Mouse (Mus musculus) lung, postnatal 10 days (tissue): ENCODE measurements at regions not wholly inside any gene's neighbourhood (a gene's known extent, or its start where the extent isn't known, plus 50 kb on each side); places are given as distances from the start of the nearest gene placed in this dataset.
A peak's percentile ranks its signal among the peaks of the same experiment; 100 is the strongest.

Experiments
- DNase-seq: peaks from one replicate; pipeline ENCODE4 v3.0.0; 2021

DNA sequence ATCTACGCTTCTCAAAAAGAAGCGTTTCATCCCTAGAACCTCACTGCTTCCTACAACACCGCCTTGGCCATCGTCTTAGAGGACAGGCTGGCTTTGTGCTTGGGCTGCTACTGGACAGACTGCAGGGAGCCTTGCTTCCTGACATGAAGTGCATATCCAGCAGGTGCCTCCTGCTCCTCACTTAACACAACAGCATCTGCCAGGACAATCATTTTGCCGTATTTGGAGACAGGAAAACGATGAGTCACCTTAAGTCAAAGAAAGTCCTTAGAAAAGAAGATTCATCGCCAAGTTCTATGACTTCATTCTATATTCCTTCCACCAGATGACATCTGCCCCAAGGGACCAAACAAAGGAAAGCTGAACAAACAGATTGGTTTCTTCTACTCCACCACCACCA, 98.5 kb upstream of the Sgk1 start:
- DNase-seq, result no peak

DNA sequence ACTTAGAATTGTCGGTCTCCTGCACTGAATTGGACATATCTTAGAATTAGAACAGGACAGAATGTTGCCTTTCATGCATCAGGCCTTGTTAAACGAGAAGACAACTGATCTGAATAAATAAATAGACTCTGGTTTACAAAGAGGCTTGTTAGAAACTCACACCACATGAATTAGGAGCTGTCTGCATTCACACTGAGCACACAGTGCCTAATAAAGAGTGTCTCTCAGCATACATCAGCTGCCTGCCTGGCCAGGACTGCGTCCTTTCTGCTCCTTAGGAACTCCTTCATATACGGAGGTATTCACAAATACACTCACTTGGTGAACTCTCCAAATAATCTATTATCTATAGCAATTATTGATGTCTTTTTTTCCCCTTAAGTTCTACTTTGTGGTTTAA, 96.9 kb upstream of the Sgk1 start:
- no peak for DNase-seq

DNA sequence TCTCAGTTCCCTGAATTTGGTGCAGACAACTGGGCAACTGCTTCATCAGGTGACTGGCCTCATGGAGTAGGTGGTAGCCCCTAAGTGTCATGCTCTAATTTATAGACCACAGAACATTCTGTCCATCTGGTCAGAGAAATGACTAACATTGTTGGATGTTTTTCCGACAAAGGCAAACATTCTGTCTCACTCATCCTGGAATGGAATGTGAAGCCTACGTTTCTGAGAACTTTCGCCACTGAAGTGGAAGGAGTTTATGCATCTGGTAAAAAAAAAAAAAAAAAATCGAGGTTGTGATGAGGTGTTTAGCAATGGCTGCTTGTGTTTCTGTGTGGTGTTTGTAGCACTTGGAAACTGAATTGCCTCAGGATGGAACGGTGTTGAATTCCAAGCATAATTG, 96.2 kb upstream of the Sgk1 start:
- no peak for DNase-seq

DNA sequence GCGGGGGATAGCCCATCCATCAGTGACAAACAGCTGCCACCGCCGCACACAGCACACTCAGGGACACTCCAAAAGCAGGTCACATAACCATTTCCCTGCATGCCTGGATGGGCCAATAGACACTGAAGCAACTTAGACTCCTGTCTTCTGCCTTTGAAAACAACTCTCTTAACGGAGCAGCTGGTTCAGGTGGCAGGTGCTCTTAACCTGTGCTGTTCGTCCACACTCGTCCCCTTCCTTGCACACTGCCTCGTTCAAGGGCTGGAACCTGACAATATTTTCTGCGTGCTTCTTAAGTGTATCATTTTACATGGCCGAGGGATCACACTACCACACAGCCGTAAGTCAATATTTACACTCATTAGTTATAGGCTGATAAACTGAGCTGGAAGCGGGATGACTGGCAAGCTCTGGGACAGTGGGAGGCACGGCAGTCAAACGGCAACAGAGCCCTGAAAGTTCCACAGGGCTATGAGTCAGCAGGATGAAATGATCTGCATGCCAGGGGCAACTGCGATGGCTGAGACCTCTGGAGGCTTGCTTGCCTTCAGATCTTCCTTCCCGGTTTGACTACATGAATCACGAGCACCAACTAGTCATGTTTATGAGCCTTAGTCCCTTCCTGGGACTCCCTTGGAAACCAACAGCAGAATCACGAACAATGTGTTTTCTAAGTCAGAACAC, 92.0 kb upstream of the Sgk1 start:
- DNase-seq, result no peak

DNA sequence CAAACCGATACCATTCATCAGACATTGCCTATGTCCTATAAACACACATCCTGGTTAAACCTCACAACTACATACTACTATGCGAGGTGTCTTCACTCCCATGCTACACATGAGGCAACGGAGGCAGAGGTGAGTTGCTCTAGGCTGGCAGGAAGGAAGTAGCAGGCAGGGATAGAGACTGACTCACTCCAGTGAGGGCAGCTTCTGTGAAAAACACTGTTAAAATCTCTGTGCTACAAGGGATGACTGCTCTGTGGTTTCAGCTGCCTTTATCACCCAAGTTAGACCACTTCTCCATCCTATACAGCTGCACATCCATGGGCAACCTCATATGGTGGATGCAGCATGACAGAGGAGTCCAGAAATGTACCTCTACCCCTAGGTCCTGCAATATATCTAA, 91.0 kb upstream of the Sgk1 start:
- no peak for DNase-seq

DNA sequence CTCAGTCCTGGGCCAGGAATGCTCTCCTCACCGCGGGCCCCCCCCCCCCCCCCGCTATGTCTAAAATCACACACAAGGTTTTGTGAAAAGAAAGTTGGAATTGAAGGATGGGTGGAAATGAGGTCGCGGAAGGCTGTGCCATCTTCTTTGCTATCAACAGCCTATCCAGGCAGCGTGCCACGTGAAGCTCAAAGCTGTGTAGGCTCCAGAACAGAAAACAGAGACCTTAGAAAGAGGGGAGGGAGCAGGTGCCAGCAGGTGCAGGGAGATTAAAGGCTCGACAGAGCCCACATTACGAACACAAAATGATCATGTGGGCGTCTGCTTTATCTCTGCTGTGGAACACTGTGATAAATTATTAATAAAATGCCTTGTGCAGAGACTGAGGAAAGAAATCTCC, 89.6 kb upstream of the Sgk1 start:
- DNase-seq, result no peak

DNA sequence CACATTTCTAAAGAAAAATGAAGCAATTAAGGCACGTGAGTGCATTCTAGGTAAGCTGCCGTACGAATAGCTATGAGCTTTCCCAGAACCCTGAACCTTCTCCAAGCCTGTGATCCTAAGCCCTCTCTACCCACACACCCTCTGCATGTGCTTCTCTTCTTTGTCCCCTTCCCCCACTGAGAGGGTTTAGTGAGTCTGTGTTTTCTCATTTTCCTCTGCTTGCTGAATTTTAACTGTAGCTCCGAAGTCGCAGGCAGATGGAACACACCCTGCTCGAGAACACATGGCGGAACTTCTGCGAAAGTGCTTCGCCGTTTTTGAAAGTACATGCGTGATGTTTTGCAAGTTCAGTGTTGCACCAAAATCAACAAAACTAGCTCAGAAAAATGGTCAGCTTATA, 88.3 kb upstream of the Sgk1 start:
- DNase-seq, result no peak

DNA sequence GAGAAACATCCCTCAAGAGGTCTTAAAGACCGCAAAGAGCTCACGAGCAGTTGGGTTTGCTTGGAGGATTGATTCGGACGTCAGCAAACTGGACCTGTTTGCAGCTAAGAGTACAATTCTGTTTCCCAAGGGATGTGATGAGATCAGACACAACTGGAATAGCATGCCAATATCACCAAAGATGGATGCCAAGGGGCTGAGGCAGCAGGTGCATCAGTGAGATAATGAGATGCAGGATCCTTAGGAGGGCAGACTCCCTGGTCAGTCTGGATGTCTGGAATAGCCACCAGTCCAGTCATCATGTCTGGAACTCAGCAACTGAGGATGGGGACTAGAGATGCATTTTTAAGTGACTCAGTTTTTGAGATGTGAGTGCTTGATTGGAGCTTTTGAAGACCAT, 85.6 kb upstream of the Sgk1 start:
- no peak for DNase-seq

DNA sequence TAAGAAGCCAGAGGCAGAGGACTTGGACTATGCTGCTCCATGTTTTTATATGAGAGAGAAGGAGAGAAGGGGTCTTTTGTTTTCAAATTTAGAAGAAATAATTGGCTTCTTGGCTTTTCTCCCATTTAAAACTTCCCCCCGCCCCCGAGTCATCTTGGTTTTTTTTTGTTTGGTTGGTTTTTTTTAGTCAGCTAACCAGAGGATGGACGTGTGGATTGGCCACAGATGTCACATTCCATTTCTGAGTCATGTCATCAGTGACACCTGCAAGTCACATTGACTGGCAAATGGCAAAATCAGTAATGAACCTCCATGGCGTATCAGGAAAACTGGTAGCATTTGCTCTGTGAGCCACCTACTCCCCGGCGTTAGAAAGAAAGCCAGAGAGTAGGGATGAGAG, 83.9 kb upstream of the Sgk1 start:
- no peak for DNase-seq

DNA sequence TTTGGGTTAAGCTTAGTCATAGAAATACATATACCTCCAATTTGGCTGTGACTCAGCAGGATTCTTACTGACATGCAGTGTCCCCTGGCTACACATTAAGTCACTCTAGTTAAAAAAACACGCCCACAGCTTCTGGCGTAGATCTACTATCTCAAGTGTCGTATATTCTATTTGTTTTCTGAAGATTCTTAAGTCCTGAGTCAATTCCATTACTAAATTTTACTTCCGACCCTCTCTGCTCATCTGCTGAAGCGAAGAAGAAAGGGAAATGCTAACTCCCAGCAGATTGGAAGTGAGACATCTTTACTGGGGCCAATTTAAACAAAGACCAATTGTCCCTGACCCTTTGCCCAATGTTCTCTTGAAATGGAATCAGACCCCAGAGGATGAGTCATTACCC, 80.4 kb upstream of the Sgk1 start:
- no peak for DNase-seq

DNA sequence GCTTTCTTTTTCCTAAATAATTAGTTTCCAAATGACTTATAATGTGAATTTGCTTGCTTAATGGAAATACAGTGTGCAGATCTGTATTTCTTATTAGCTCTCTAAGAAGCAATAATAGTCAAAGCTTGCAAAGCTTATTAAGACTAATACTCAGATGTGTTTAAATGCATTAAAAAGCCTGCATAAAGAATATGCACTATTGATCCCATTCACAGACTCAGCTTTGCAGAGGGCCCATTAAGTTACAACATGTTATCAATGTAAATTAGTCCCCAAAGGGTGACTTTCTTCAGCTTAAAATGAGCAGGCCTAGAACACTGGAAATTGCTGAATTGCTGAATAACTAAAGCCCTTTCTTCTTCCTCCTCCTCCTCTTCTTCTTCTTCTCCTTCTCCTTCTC, 78.8 kb upstream of the Sgk1 start:
- no peak for DNase-seq

DNA sequence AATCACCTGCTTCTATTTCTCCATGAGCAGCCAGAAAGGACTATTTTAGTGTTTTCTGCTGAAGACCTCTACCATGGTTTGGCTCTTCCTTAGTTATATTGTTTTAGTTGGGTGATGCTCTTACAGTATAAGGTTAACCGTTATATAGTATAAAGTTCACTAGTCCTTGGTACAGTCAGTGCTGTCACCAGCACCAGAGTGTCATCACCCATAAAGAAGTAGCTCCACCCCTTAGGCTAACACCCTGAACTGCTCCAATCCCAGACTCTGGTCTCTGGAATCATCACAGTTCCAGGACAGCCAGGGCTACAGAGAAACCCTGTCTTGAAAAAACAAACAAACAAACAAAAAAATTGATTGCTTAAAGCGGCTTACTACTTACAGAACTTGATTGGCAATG, 77.2 kb upstream of the Sgk1 start:
- no peak for DNase-seq

DNA sequence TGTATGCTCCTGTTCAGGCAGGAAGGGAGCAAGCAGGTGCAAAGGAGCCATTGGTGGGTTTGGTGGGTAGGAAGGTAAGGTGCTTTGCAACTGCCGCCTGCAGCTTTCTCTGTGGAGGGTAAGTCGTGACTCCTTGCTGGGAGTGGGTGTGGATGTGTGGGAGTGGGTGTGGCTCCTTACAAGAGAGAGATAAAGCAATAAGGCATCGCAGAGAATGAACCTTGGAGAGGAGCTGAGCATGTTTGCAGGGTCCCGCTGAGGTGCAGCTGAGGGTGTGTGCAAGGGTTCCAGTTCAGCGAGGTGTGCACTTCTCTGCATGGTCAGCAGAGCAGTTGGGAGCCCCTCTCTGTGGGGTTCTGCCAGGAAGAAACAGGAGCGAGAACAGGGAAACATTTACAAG, 76.4 kb upstream of the Sgk1 start:
- DNase-seq, result no peak

DNA sequence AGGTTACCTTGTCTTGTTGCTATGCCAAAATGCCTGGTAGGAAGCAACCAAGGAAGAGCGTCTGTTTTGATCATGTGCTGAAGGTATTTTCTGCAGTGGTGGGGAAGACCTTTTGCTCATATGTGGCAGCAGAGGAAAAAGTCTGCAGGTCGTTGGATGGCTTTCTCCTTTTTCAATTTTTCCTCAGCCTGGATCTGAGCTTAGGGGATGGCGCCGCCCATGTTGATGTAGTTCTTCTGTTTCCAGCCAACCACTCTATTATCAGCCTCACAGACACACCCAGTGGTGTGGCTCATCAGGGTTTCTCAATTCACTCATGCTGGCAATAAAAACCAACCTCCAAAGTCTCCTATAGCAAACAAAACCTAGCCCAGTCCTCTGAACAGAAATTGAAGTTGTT, 75.3 kb upstream of the Sgk1 start:
- DNase-seq, result no peak

DNA sequence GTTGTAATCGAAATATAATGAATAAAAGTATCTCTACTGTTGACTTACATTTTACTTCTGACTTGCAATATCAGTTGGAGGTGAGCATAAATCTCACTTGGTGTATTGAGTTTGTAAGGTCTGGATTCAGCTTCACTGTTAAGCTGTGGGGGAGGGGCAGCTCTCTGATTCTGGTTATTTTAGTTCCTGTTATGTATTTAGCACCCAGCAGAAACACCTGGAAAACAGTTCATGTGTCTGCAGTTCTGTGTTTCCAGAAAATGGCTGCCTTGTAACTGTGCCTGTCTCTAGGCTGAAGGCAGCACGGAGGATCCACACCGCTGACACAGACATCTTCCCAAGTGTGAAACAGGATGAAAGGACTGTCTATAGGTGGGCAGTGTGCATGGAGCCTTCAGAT, 62.3 kb upstream of the Sgk1 start:
- no peak for DNase-seq

DNA sequence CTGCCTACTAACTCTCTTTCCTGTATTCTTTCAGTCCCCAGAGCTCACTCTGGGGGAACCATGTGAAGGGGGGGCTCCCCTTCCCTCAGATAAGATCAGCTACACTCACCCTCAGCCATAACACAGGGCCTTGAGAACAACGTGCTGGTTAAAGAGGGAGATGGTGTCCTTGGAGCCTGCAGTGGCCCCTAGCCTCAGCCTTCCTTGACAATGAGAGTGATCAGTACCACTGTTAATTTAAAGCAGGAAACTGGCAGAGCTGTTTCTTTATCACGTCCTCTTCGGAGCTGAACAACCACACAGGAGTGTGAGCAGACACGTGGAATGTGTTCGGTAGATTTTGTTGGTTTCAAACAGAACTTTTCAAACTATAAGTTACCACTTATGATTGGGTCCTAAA, 60.6 kb upstream of the Sgk1 start:
- DNase-seq, result no peak

DNA sequence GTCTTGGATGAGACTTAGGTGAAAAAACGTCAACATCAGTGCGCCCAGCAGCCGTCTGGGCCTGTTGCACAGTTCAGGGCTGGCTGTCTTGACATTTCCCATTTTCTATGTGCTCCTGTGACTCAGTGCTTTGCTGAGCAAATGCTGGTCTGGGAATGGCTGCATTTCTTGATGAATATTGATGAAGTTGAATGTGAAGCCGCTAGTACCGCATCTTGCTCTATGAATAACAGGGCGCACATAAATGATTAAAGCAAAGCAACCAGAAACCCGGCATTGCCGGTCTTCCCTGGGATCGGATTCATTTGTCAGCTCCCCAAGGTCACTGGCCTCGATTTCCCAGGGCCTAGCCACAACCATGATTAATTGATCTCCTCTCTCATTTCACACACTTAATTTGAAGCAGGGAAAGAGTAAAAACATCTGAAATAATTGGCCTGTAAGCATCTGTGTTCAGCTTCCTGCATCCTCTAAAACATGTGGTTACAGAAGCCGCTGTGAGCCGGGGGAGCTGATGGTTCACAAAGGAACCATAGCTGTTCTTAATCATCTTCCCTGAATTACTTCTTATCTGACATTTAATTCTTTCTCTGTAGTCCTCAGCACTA, 57.5 kb upstream of the Sgk1 start:
- no peak for DNase-seq

DNA sequence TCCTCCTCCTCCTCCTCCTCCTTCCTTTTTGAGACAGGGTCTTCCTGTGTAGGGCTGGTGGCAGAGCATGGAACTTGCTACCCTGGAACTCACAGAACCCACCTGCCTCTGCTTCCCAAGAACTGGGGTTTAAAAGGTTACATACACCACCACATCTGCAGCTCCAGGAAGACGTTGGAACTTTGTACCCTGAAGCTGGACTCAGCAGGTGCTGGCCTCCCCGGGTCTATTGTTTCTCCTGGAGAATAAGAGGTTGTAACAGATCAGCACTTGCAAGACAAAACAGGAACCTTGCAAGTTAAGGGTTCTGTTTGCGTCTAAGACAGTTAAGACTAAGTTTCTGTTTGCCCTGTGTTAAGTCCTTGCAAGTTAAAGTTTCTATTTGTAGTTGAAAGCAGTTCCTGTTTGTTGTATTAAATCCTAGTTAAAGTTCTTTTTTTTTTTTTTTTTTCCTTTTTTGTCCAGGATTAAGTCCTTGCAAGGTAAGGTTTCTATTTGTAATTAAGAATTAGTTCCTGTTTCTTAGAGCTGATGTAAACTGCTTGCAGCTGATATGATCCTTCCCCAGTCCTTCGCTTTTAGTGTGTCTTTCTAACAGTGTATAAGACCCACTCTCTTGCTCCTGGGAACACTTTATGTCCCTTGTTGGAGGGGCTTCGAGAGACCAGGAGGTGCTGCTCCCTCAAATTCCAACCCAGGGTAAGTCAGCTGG, 55.0 kb upstream of the Sgk1 start:
- no peak for DNase-seq

DNA sequence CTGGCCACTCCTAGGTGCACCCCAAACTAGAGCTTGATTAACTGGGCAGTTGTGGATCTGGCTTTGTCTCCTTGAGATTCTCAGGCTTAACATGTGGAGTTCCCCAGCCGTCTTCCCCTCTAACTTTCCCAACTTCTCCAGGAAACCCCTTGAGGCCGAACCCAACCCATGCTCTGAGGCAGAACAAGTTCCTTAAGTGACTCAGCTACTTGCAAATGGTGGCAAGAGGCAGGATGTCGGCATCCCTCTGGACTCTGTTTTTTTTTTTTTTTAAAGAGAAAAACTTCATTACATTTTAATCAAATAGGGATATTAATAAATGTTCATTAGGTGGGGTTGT, 54.5 kb upstream of the Sgk1 start:
- DNase-seq, result no peak

DNA sequence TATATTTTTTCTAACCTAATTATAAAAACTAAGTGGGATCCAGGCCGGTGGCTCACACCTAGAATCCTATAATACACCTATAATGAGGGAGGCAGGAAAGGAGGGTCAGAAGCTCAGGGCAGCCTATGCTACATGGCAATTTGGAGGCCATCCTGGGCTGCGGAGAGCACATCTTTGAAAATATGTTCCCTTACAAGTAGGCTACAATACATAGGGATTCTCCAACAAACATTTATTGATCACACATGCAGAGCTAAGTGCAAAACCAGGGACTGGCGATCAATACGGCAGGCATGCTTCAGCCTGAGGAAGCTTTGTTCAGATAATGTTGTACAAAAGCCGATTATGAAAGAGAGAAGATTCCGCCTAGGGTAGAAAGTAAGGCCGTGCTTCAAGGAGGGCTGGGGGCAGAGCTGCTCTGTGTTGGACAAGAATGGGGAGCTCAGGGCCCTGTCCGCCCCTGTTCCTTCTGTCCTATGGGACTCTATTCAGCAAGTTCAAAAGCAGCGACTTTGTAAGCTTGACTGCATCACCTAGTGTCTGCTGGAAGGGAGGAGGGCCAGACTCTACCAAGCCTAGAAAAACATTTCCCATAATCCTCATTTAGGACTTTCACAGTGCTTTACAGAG, 53.4 kb upstream of the Sgk1 start:
- DNase-seq, result no peak

DNA sequence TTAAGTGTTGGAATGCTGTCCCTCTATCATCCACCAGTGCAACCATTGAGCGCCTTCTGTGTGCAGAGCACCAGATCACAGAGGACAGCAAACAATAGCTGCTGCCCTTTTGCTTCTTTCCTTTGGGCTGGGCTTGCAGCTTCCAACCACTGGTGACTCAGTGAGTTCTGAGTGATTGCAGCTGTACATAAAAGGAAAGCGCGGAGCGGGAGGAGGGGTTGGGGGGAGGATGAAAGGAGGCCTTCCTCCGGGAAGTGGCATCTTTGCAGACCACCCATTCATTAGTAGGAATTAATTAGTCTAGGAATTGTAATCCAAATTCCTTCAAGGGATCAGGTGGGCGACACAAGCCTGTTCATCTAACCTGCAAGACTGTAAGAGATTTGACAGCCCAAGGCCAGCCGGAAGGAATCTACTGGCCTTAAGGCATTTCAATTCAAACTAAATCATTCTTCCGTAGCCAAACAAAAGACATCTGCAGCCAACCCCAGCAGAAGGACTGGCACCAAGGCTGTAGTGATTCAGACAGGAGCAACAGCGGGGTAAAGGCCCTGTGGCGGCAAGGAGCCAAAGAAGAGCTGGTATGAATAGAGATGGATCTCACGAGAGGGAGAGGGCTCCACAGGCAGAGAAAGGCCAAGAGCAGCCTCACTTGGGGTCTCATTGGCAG, 52.8 kb upstream of the Sgk1 start:
- peak; percentile 61 for DNase-seq

DNA sequence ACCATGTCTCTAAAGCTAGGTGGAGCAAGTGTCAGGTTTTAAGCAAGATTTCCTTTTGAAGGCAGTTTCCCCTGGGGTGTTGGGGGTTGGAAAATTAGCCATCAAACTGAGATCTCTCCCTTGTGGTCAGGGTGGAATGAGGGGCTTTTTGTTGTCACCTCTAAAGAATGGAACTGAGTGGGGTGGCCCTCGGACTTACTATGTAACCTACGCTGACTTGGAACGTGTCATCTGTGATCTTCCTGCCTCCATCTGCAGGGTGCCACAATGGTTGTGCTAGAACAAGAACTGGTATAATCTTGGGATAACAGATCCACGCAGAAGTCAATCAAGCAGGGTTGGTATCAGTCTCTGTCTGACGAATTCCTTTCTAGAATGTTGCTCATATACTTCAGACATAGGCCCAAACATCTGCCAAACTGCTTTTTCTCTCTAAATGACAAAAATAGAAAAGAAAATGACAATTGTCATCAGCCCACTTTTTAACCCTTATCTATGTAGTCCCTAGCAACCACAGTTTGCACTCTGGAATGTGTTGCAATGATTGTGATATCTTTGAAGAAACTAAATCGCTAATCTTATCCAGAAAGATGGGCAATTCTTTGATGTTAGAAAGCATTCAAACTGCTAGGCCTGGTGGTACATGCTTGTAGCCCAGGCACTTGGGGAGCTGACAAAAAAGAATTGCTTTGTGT, 50.8 kb upstream of the Sgk1 start:
- DNase-seq, result no peak
